Mouse (Mus musculus): Measurements from ENCODE around the gene Fbxo47.

- no peak for TF ChIP-seq CTCF (conservative IDR thresholded peaks at IDR 0.05; ENCODE audit: low read length)
- no peak for TF ChIP-seq NANOG (IDR thresholded peaks at IDR 0.05; ENCODE audit: borderline replicate concordance, low read length)
These were observed 76.3 kb downstream of the Fbxo47 start for GRCm38 (mm10) chr11:97807626-97808025.

Measured in E14TG2a.4 (cell line).